Mouse (Mus musculus): ENCODE results near the gene Rpl32. TPM values are rescaled to one million over a fixed set of nuclear protein-coding genes. Genes with fewer than 3 reads are reported as not detected.
A peak's percentile ranks its signal among the peaks of the same experiment; 100 is the strongest.

The Rpl32 gene
- polyA plus RNA-seq, 1 experiment from 2014 or later, result 1,790 TPM

- TF ChIP-seq EP300 (IDR thresholded peaks at IDR 0.05) (no peak), CTCF (IDR thresholded peaks at IDR 0.05) (no peak)
- Histone ChIP-seq H3K36me3 (ENCODE audit: insufficient read depth, low read length) (no peaks in the 10 kb centered on the region), H3K9ac (replicated peaks; ENCODE audit: low read depth) (no peak overlapping the region), H3K4me3 (ENCODE audit: low read depth, low read length) (no peak overlapping the region), H3K27ac (ENCODE audit: low read length) (no peak overlapping the region), H3K27me3 (replicated peaks; ENCODE audit: insufficient read depth, low read length) (no peaks in the 10 kb centered on the region), H3K4me1 (ENCODE audit: insufficient read depth, low read depth, low read length) (peaks cover 2% of the 10 kb centered on the region; the same call in 1 of the 2 replicates), H3K4me2 (replicated peaks; ENCODE audit: low read depth, low read length) (no peak overlapping the region), H3K9me3 (ENCODE audit: low read length) (no peaks in the 10 kb centered on the region)
- DNase-seq (ENCODE audit: low spot score) (no peak), ATAC-seq (no peak)
- WGBS, result 55% methylated on average over 4 of the region's 4 CpGs
Observed at GRCm38 (mm10) chr6:115770852-115771251, 37.7 kb downstream of the Rpl32 start.

GRCm38 (mm10) chr6:115770059-115770670, 38.4 kb downstream of the Rpl32 start:
- peak; percentile 38 for TF ChIP-seq CTCF (IDR thresholded peaks at IDR 0.05)
- TF ChIP-seq EP300 (IDR thresholded peaks at IDR 0.05), result no peak
- no peak overlapping the region for H3K27ac ChIP-seq (ENCODE audit: low read length)
- no peaks in the 10 kb centered on the region for H3K36me3 ChIP-seq (ENCODE audit: insufficient read depth, low read length)
- H3K4me2 ChIP-seq (replicated peaks; ENCODE audit: low read depth, low read length), result no peak overlapping the region
- no peak for DNase-seq (ENCODE audit: low spot score)
- ATAC-seq, result no peak
- 80% methylated on average over 20 of the region's 20 CpGs for WGBS
- H3K4me3 ChIP-seq (ENCODE audit: low read depth, low read length), result no peak overlapping the region
- H3K9me3 ChIP-seq (ENCODE audit: low read length), result no peaks in the 10 kb centered on the region
- H3K9ac ChIP-seq (replicated peaks; ENCODE audit: low read depth), result no peak overlapping the region
- no peaks in the 10 kb centered on the region; the same call in 1 of the 2 replicates for H3K4me1 ChIP-seq (ENCODE audit: insufficient read depth, low read depth, low read length)
- no peaks in the 10 kb centered on the region for H3K27me3 ChIP-seq (replicated peaks; ENCODE audit: insufficient read depth, low read length)

- DNase-seq (ENCODE audit: low spot score), result peak; percentile 49
- Histone ChIP-seq H3K9ac (replicated peaks; ENCODE audit: low read depth) (no peak overlapping the region), H3K27ac (ENCODE audit: low read length) (0 out of 2 replicates have a peak overlapping the region, but pooled peaks have one; percentile 40), H3K4me2 (replicated peaks; ENCODE audit: low read depth, low read length) (no peak overlapping the region), H3K4me3 (ENCODE audit: low read depth, low read length) (no peak overlapping the region), H3K36me3 (ENCODE audit: insufficient read depth, low read length) (no peaks in the 10 kb centered on the region), H3K9me3 (ENCODE audit: low read length) (no peaks in the 10 kb centered on the region), H3K4me1 (ENCODE audit: insufficient read depth, low read depth, low read length) (peaks cover 5% of the 10 kb centered on the region; the same call in 1 of the 2 replicates), H3K27me3 (replicated peaks; ENCODE audit: insufficient read depth, low read length) (no peaks in the 10 kb centered on the region)
- WGBS, result 61% methylated on average over 4 of the region's 4 CpGs
- ATAC-seq, result peak; percentile 46
- TF ChIP-seq EP300 (IDR thresholded peaks at IDR 0.05), result peak; percentile 75
- TF ChIP-seq CTCF (IDR thresholded peaks at IDR 0.05), result no peak
Observed at GRCm38 (mm10) chr6:115768207-115768606, 40.3 kb downstream of the Rpl32 start.

- H3K9me3 ChIP-seq (ENCODE audit: low read length), result no peaks in the 10 kb centered on the region
- TF ChIP-seq CTCF (IDR thresholded peaks at IDR 0.05), result no peak
- no peak for TF ChIP-seq EP300 (IDR thresholded peaks at IDR 0.05)
- no peaks in the 10 kb centered on the region for H3K36me3 ChIP-seq (ENCODE audit: insufficient read depth, low read length)
- H3K4me1 ChIP-seq (ENCODE audit: insufficient read depth, low read depth, low read length), result peaks cover 10% of the 10 kb centered on the region; the same call in 1 of the 2 replicates
- no peak overlapping the region for H3K9ac ChIP-seq (replicated peaks; ENCODE audit: low read depth)
- H3K27ac ChIP-seq (ENCODE audit: low read length), result peak overlapping the region; percentile 38
- ATAC-seq, result no peak
- 49% methylated on average over 9 of the region's 9 CpGs for WGBS
- no peak overlapping the region for H3K4me3 ChIP-seq (ENCODE audit: low read depth, low read length)
- no peak overlapping the region for H3K4me2 ChIP-seq (replicated peaks; ENCODE audit: low read depth, low read length)
- no peak for DNase-seq (ENCODE audit: low spot score)
- no peaks in the 10 kb centered on the region for H3K27me3 ChIP-seq (replicated peaks; ENCODE audit: insufficient read depth, low read length)
Observed at GRCm38 (mm10) chr6:115767357-115767756, 41.2 kb downstream of the Rpl32 start.

- TF ChIP-seq EP300 (IDR thresholded peaks at IDR 0.05) (peak; percentile 68), CTCF (IDR thresholded peaks at IDR 0.05) (peak; percentile 39)
- H3K9ac ChIP-seq (replicated peaks; ENCODE audit: low read depth), result no peak overlapping the region
- DNase-seq (ENCODE audit: low spot score), result peak; percentile 86
Observed at GRCm38 (mm10) chr6:115764179-115764578, 44.4 kb downstream of the Rpl32 start.

GRCm38 (mm10) chr6:115761995-115762756, 46.4 kb downstream of the Rpl32 start, which contains the start of gene Tmem40:
Tmem40 (minus strand) TSS chr6:115762410.
- Histone ChIP-seq H3K27ac (ENCODE audit: low read length) (0 out of 2 replicates have a peak within 1 kb of the TSS, but pooled peaks have one; percentile 1), H3K9ac (replicated peaks; ENCODE audit: low read depth) (no peak within 1 kb of the TSS), H3K36me3 (ENCODE audit: insufficient read depth, low read length) (no peaks in the 10 kb centered on the region), H3K4me3 (ENCODE audit: low read depth, low read length) (no peak within 1 kb of the TSS), H3K27me3 (replicated peaks; ENCODE audit: insufficient read depth, low read length) (no peaks in the 10 kb centered on the region), H3K4me2 (replicated peaks; ENCODE audit: low read depth, low read length) (no peak within 1 kb of the TSS), H3K4me1 (ENCODE audit: insufficient read depth, low read depth, low read length) (peaks cover 12% of the 10 kb centered on the region; the same call in 1 of the 2 replicates), H3K9me3 (ENCODE audit: low read length) (no peaks in the 10 kb centered on the region)
- WGBS, result 3% methylated on average over 9 of the region's 9 CpGs
- DNase-seq (ENCODE audit: low spot score) (peak; percentile 46), ATAC-seq (no peak)
- TF ChIP-seq CTCF (IDR thresholded peaks at IDR 0.05) (no peak), EP300 (IDR thresholded peaks at IDR 0.05) (no peak)

More at GRCm38 (mm10) chr6:115764179-115764578, 44.4 kb downstream of the Rpl32 start:
- peak overlapping the region; percentile 77 for H3K27ac ChIP-seq (ENCODE audit: low read length)
- 13% methylated on average over 7 of the region's 7 CpGs for WGBS
- no peaks in the 10 kb centered on the region for H3K27me3 ChIP-seq (replicated peaks; ENCODE audit: insufficient read depth, low read length)
- H3K36me3 ChIP-seq (ENCODE audit: insufficient read depth, low read length), result no peaks in the 10 kb centered on the region
- no peak overlapping the region for H3K4me3 ChIP-seq (ENCODE audit: low read depth, low read length)
- no peaks in the 10 kb centered on the region for H3K9me3 ChIP-seq (ENCODE audit: low read length)
- H3K4me1 ChIP-seq (ENCODE audit: insufficient read depth, low read depth, low read length), result peaks cover 12% of the 10 kb centered on the region; the same call in 1 of the 2 replicates
- peak; percentile 91 for ATAC-seq
- peak overlapping the region; percentile 20; the same call in 1 of the 2 replicates for H3K4me2 ChIP-seq (replicated peaks; ENCODE audit: low read depth, low read length)
